Mouse (Mus musculus) embryo, embryonic 11 days (tissue): Measurements from ENCODE around the gene Zbtb12.
"Not testable (repeated sequence)": the region's sequence is repeated elsewhere in the genome, so short reads cannot be mapped to it uniquely, and the experiment has no call there.

Experiments used
- DNase-seq: peaks from one replicate; pipeline ENCODE4 v3.0.0-alpha.2; 2015

Gene Zbtb12

DNA sequence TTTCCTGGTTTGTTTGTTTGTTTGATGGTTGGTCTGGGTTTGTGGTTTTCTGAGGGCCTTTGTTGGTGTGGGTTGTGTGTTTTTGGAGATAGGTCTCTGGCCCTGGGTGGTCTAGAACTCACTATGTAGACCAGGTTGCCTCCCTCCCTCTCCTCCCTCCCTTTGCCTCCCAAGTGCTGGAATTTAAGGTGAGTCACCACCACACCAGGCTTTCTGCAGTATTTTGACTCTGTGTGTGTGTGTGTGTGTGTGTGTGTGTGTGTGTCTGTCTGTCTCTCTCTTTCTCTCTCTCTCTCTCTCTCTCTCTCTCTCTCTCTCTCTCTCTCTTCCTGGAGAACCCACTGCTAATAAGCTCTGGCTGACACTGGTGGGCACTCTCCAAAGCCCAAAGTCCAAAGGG lies 1.9 kb downstream of the Zbtb12 start:
- no peak for DNase-seq

DNA sequence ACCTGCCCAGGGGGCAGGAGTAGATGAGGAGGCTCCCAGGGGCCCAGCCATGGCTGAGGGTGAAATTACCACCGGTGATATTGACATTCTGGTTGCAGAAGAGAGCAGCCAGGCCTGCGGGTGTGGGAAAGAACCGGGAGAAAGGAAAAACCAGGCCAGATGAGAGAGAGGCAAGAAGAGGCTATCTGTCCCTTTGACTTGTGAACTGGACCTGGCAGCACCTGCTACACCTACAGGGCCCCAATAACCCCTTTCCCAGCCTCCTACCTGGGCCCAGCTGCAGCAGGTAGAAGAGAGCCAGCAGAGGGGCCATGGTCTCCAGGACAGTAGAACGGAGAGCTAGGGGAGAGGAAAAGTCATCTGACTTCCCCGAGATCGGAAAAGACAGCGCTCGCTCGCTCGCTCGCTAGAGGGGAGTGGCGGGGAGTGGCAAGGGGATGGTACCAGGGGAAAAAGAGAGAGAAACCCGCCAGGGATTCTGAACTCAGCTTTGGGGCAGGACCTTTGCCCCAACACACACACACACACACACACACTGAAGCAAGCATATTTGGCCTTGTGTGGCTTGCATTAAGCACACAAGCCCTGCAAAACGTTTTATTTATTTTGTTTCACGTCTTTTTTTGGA lies 2.5 kb downstream of the Zbtb12 start, which contains the start of gene Gm20547:
Gene Gm20547, minus strand, starts transcription at position 360 of the 628 bp plus-strand sequence.
- no peak for DNase-seq

DNA sequence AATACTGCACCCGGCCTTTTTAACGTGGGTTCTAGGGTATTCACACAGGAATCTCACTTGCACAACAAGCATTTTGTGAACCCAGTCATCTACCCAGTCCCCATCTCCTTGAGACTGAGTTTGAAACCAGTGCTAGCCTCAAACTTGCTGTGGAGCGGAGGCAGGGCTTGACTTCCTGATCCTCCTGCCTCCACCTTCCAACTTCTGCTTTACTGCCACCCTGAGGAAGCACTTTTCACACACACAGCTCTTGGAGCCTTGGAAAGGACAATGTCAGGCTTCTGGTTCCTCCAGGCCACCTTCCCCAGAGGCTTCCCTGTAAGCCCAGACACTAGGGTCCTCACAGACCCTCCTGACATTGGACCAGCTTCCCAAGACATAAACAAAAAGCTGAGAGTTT lies 4.0 kb downstream of the Zbtb12 start:
- no peak for DNase-seq

DNA sequence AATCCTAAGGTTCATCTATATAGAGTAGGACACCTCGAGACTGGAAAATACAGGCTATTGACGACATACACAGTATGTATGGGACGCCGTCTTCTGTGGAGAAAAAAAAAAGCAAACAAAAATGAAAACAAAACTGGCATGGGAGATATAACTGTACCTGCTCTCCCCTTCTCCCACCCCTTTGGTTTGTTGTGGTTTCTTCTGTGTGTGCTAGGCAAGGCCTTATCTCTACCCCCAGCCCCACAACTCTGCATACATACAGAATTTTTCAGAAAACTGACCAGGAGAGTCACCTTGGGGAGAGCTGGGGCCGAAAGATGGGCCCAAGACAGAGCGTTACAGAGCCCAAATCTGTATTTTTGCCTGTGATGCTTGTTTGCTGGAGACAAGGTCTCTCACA lies 5.4 kb downstream of the Zbtb12 start:
- no peak for DNase-seq

DNA sequence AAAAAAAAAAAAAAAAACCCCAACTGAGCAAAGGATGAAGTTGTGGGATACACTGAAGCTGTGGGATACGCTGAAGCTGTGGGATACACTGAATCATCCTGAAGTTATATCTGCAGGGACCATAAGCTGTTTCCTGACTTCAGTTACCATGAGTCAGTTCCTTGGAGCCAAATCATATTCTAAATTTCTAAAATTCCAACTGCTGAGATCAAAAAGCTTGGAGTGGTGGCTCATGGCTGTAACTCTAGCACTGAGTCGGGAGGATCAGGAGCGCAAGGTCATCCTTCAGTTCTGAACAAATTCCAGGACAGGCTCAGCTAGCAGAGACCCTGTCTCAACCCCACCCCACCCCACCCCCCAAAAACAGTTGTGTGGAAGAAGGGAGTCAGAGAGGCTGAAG lies 6.3 kb downstream of the Zbtb12 start:
- DNase-seq = no peak

DNA sequence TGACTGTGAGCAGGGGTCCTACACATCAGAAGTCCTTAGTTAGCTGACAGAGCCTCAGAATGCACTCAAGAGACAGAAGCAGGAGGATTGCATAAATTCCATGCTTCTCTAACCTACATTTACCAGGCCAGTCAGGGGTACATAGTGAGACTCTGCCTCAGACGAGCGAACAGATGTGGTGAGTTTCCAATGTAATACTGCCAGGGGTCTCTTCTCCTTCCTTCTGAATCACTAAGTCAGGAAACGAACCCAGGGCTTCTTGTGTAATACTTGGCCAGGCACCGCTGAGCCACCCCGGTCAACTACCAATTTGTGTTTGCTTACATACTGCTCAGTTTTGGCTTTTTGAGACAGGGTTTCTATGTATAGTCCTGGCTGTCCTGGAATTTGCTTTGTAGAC lies 8.7 kb downstream of the Zbtb12 start:
- DNase-seq = no peak

DNA sequence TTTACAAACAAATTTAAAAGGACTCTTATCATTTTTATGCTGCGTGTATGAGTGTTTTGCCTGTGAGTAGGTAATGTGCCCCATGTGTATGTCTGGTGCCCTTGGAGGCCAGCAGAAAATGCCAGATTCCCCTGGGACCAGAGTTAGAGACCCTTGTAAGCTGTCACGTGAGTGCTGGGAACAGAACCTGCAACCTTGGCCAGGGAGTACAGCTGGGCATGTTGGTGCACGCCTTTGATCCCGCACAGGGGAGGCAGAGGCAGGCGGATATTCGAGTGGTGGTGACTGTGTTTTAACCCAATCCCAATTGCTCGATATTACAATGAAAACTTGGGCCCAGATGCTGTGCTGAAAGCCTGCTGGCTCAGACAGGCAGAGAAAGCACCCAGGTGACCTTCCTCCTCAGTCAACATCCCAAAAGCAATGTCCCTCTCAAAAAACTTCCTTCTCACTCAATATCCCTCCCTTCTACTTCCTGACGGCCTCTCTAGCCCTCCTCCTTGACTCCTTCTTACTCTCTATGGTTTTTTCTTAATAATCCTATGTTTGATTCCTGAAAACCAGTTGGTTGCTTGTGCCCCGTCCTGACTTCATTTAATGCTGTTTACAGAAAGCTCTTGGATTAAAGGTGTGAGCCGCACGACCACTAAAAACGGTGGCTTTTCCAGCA lies 10.9 kb downstream of the Zbtb12 start:
- DNase-seq = no peak

DNA sequence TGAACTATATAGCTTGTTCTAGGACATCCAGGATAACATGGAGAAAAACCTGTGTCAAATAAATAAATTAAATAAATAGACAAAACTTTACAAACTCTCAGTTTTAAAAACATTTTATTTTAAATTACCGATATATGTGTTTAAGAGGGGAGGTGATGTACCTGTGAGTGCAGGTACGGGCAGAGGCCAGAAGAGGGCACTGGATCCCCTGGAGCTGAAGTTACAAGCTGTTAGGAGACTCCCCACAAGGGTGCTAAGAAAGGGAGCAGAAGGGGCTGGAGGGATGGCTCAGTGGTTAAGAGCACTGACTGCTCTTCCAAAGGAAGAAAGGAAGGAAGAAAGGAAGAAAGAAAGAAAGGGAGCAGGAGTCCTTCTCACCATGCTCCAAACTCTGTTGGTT lies 12.1 kb downstream of the Zbtb12 start:
- no peak for DNase-seq

DNA sequence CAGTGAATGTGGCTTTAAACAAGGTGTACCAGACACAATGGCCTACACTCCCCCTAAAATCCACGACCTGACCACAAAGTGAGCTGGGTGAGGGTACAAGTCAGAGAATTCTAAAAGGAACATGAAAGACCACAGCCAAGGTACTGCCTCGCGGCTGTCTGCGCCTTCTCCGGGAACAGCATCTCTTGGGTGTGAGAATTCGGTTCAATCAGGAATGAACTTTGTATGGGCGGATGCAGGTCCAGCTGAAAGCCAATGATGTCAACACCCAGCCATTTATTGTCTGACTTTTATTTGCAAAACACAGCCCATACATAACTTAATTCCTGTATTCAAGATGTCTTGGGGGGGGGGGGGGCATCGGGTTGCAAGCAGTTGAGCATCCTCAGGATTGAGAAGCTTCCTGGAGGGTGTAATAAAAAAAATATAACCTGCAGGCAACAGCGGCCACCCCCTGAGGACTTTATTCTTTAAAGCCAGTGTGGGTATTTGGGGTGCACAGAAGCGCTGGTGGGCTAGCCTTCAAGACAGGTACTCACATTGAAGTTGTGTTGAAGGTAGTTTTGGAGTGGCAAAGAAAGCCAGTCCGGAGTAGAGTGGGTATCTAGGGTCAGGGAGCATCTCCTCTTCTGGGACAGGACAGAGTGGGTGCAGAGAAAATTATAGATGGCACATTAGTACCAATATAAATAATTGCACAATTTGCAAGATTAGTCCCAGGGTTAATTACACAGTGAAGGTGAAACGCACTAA lies 14.0 kb downstream of the Zbtb12 start:
- no peak for DNase-seq

DNA sequence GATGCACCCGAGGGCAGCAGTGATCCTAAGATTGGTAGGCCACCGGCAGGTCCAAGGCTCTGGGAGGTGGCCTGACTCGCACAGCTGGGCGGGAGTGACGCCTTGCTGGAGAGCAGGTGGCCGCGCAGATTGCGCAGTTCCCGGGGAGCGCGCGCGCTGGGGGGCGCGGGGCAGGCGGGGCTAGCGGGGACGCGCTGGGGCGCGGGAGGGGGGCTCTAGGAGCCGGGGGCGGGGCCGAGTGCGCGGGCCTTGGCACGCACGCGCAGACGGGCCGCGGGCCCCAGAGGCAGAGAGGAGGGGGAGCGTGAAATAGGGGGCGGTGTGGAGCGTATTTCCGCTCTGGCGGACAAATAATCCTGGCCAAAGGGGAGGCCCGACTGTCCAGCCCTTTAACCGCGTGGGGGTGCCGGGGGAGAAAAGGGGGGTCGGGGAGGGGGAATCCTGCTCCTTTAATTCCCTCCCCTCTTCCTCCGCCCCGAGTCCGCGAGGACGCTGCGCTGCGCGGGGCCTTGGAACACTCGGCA lies 14.9 kb downstream of the Zbtb12 start:
- DNase-seq = peak; percentile 98

DNA sequence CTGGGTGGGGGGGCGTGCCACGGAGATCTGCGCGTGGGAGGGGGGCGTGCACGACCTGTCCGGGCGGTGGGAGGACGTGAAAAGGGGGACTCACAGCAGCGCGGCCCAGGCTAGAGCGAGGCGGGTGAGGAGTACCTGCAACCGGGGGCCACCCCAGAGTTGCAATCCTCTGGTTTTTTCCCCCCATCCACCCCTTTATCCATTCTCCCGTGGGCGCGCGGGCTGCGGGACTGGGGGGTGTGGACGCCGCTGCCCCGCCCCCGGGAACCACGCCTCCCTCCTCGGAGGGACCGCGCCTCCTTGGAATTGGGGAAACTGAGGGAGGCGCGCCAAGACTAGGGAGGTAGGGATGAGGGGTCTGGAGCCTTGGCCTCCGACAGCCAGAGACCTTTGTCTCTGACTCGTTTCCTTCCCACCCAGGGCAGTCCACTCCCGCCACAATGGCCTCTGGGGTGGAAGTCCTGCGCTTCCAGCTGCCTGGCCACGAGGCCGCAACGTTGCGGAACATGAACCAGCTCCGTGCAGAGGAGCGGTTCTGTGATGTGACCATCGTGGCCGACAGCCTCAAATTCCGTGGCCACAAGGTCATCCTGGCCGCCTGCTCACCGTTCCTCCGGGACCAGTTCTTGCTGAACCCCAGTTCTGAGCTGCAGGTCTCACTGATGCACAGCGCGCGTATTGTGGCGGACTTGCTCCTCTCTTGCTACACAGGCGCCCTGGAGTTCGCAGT lies 15.7 kb downstream of the Zbtb12 start:
- DNase-seq = peak; percentile 63

DNA sequence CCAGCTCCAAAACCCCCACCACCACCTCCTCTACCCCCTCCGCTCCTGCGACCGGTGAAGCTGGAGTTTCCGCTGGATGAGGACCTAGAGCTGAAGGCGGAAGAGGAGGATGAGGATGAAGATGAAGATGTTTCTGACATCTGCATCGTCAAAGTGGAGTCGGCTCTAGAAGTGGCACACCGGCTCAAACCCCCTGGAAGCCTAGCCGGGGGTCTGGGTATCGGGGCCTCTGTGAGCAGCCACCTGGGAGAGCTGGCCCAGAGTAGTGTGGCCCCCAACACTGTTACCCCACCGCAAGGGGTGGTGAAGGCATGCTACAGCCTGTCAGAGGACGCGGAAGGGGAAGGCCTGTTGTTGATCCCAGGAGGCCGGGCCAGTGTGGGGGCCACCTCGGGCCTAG lies 16.4 kb downstream of the Zbtb12 start:
- no peak for DNase-seq

DNA sequence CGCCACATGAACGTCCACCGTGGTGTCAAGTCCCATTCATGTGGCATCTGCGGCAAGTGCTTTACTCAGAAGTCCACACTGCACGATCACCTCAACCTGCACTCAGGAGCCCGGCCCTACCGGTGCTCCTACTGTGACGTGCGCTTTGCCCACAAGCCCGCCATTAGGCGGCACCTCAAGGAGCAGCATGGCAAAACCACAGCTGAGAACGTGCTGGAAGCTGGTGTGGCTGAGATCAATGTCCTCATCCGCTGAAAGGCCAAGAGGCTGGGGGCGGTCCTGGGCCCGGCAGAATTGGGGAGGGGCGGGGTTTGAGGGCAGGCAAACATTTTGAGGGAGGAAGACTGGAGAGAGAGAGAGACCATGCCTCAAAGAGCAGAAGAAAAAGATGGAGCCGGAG lies 17.1 kb downstream of the Zbtb12 start:
- DNase-seq = no peak

DNA sequence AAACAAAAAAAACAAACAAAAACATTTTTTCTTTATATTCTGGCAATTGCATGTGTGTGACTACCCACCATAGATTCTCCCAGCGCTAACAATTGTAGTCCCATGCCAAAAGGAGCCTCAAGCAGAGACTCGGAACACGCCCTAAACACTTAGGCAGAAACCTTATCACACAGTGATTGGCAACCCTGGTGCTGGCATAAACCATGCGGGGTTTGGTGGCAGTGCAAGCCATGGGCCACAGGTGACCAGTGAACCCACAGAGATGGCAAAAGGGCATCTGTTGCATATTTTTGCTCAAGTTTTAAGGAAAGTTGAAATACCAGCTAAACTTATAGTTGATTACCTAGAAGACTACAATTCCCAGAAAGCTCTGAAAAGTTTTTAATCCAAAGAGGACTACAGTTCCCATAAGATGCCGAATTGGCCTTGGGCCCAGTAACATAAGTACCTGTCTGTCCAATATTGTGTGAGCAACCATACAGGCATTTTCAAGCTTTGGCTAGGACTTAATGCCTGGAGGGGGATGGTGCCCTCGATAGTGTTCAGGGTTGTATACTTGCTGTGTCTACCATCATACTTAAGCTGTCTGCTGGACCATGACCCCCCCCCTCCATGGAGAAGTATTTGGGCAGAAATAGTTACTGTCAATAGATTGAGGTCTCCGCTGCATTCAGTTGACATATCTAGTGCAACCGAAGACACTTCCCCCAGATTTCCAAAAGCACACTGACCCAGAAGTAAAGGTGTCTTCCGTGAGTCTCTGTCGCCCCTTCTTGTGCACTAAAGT lies 18.3 kb downstream of the Zbtb12 start:
- peak; percentile 36 for DNase-seq

DNA sequence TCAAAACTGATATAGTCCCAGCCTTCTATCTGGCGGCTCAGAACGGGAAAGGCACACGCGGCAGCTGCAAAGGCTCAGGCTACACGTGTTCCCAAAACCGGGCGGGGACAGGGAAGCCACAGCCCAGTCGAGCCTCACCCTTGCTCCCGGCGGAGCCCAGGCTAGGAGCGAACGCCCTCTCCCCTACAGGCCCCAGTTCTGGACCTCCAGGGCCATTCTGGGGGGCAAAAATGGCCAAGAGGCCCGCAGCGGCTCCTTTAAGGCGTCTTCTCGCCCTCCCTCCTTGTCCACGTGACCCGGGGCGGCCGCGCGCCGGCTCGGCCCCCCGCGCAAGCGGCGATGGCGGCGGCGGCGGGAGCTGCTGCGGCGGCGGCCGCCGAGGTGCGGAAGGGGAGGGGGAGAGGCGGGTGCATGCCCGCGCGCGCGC lies 18.9 kb downstream of the Zbtb12 start, which contains the start of the genes C2 and Ehmt2:
Gene C2, minus strand, starts transcription at position 106 of the 427 bp plus-strand sequence.
Gene Ehmt2, plus strand, starts transcription at position 310 of the 427 bp plus-strand sequence.
- DNase-seq = peak; percentile 91

DNA sequence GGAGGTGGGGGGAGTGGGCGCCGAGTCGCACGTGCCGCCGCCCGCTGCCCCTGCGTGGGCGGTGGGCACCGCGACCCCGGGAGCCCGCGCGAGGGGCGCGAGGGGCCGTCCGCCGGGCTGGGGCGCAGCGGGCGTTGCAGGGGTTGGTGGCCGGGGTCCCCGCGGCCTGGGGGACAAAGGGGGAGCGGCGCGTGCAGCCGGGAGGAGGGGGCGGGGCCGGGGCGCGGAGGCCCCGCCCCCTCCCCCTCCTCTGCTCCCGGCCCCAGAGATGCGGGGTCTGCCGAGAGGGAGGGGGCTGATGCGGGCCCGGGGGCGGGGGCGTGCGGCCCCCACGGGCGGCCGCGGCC lies 19.4 kb downstream of the Zbtb12 start:
- peak; percentile 77 for DNase-seq

DNA sequence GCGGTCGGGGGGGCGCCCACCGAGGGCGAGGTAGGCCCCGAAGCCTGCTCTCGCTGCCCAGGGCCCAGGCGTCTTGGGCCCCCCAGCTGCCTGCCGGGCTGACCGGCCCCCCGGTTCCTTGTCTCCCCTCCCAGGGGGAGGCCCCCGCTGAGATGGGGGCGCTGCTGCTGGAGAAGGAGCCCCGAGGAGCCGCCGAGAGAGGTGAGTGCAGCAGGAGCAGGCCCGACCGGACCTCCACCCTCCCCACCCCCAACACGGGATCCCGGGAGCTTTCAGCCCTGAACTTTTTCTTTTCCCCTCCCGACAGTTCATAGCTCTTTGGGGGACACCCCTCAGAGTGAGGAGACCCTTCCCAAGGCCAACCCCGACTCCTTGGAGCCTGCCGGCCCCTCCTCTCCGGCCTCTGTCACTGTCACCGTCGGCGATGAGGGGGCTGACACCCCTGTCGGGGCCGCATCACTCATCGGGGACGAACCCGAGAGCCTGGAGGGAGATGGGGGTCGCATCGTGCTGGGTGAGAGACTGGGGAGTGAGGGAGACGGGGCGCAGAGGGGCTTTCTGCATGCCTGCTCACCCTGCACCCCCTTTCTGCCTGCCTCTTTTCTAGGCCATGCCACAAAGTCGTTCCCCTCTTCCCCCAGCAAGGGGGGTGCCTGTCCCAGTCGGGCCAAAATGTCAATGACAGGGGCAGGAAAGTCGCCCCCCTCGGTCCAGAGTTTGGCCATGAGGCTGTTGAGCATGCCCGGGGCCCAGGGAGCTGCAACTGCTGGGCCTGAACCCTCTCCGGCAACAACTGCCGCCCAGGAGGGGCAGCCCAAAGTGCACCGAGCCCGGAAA lies 20.0 kb downstream of the Zbtb12 start:
- peak; percentile 47 for DNase-seq

DNA sequence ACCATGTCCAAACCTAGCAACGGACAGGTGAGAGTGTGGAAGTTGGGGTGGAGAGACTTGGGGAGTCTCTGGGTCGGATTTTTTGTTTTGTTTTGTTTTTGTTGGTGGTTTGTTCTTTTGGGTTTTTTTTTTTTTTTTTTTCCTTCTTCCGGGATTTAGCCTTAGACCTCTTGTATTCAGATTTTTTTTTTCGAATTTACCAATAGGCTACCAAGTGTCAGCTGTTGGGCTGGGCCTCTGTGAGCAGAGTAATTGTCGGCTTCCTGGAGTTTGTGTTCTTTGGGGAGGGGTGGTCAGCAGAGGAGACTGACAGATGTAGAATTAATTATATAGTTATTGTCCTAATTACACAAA lies 20.6 kb downstream of the Zbtb12 start:
- peak; percentile 30 for DNase-seq

DNA sequence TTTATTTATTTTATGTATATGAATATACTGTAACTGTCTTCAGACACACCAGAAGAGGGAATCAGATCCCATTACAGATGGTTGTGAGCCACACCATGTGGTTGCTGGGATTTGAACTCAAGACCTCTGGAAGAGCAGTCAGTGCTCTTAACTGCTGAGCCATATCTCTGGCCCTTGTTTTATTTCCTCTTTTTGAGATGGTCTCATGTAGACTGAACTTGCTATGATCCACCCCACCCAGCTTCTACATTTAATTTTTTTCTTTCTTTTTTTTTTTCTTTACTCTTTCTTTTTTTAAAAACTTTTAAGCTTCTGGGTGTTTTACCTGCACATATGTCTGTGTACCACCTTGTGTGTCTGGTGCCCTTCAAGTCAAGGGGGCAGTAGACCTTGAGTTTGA lies 21.5 kb downstream of the Zbtb12 start:
- DNase-seq = not testable (repeated sequence)

DNA sequence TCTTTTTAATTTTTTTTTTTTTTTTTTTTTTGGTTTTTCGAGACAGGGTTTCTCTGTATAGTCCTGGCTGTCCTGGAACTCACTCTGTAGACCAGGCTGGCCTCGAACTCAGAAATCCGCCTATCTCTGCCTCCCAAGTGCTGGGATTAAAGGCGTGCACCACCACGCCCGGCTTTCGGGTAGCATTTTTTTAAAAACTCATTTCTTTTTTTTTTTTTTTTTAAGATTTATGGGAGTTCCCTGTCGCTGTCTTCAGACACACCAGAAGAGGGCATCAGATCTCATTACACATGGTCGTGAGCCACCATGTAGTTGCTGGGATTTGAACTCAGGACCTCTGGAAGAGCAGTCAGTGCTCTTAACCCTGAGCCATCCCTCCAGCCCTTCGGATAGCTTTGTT lies 22.7 kb downstream of the Zbtb12 start:
- DNase-seq = not testable (repeated sequence)

DNA sequence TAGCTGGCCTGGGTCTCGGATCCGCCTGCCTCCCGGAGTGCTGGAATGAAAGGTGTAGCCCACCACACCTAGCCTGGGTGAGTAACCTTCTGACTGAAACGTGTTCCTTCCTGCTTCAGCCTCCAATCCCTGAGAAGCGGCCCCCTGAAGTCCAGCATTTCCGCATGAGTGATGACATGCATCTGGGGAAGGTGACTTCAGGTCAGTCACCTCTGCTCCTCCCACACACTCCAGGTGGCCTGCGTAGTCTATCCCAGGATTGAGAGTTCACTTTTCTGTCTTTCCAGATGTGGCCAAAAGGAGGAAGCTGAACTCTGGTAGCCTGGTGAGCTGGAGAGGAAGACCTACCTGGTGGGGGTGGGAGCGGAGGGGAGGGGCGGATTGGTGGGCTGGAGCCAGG lies 23.6 kb downstream of the Zbtb12 start:
- DNase-seq = no peak
